Mouse (Mus musculus) C2C12 (cell line): ENCODE data around the gene Pigz. TPM values are rescaled to one million over a fixed set of nuclear protein-coding genes. Genes with fewer than 3 reads are reported as not detected.

Source experiments
- H3K27me3 ChIP-seq: one replicate; pipeline ENCODE4 v1.6.1; 2011; ENCODE audit not compliant: control insufficient read depth, insufficient read depth, insufficient read length
- H3K36me3 ChIP-seq: one replicate; pipeline ENCODE4 v1.6.1; 2011; ENCODE audit not compliant: control insufficient read depth, insufficient read depth
- H3K4me3 ChIP-seq: one replicate; pipeline ENCODE4 v1.5.1; 2011; ENCODE audit warnings: mild to moderate bottlenecking, control low read depth; ENCODE audit not compliant: poor library complexity, insufficient read depth, severe bottlenecking
- H3K79me2 ChIP-seq: one replicate; pipeline ENCODE4 v1.6.1; 2011; ENCODE audit not compliant: control insufficient read depth, insufficient read depth
- H3K79me3 ChIP-seq: one replicate; pipeline ENCODE4 v1.6.1; 2011; ENCODE audit warnings: low read depth, control low read depth
- H3ac ChIP-seq: one replicate; pipeline ENCODE3; 2011; ENCODE audit warnings: low read depth; ENCODE audit not compliant: control insufficient read depth, insufficient read length
- CEBPB ChIP-seq: IDR thresholded peaks from one replicate; pipeline ENCODE4 v1.6.1; 2011; ENCODE audit warnings: low read depth, mild to moderate bottlenecking, control low read depth, moderate library complexity
- CTCF ChIP-seq: IDR thresholded peaks from one replicate; pipeline ENCODE4 v1.5.1; 2011; ENCODE audit not compliant: control insufficient read depth, insufficient read depth, insufficient read length
- FOSL1 ChIP-seq: IDR thresholded peaks from one replicate; pipeline ENCODE4 v1.8.0; 2011; ENCODE audit warnings: mild to moderate bottlenecking, low read length; ENCODE audit not compliant: poor library complexity, insufficient read depth, severe bottlenecking
- MAX ChIP-seq: IDR thresholded peaks from one replicate; pipeline ENCODE4 v1.6.1; 2011; ENCODE audit warnings: mild to moderate bottlenecking, control low read depth
- MYOD1 ChIP-seq: IDR thresholded peaks from one replicate; pipeline ENCODE4 v1.6.1; 2011; ENCODE audit warnings: low read depth; ENCODE audit not compliant: control insufficient read depth, insufficient read length
- MYOG ChIP-seq: IDR thresholded peaks from one replicate; pipeline ENCODE4 v1.6.1; 2011; ENCODE audit not compliant: control insufficient read depth, insufficient read length; ENCODE audit errors: extremely low read depth
- USF1 ChIP-seq: IDR thresholded peaks from one replicate; pipeline ENCODE4 v1.6.1; 2011; ENCODE audit warnings: low read depth, mild to moderate bottlenecking, control low read depth, moderate library complexity
- long read RNA-seq, 2 experiments: library from polyadenylated mRNA; unstranded; transcript quantifications; one replicate each; pipeline ENCODE4 v2.0.0; 2019 to 2020
- polyA plus RNA-seq: library from polyadenylated mRNA; unstranded; fragments of >200 nt; fragmentation: generic; extraction: Trizol; gene quantifications from one replicate; pipeline ENCODE4 v1.2.1, GENCODE M21; 2012; ENCODE audit warnings: missing spikeins

The Pigz gene
- polyA plus RNA-seq = 0.05 TPM
- long read RNA-seq, experiment 1 = 0 reads
- long read RNA-seq, experiment 2 = 0 reads

GRCm38 (mm10) chr16:31933751-31934549 is at the start of gene Pigz:
Gene Pigz, plus strand, starts transcription at chr16:31933851.
- no peak for TF ChIP-seq CEBPB
- TF ChIP-seq MAX = no peak
- TF ChIP-seq CTCF = no peak
- TF ChIP-seq USF1 = no peak
- no peak for TF ChIP-seq MYOD1
- TF ChIP-seq FOSL1 = no peak
- no peak for TF ChIP-seq MYOG
- peaks cover 14% of the 10 kb centered on the region for H3K27me3 ChIP-seq

GRCm38 (mm10) chr16:31883902-31884301 is 49.7 kb upstream of the Pigz start:
- no peak for TF ChIP-seq USF1
- no peak for TF ChIP-seq CEBPB
- TF ChIP-seq MYOG = no peak
- TF ChIP-seq MYOD1 = no peak
- no peak for TF ChIP-seq CTCF
- TF ChIP-seq MAX = no peak
- TF ChIP-seq FOSL1 = no peak
- Histone ChIP-seq H3K36me3 (no peaks in the 10 kb centered on the region), H3K79me2 (no peaks in the 10 kb centered on the region), H3ac (no peak overlapping the region), H3K79me3 (no peaks in the 10 kb centered on the region), H3K27me3 (peaks cover 44% of the 10 kb centered on the region), H3K4me3 (no peak overlapping the region)

More at GRCm38 (mm10) chr16:31933751-31934549, at the start of gene Pigz:
- Histone ChIP-seq H3ac (peak within 1 kb of the TSS; percentile 64), H3K4me3 (no peak within 1 kb of the TSS), H3K36me3 (no peaks in the 10 kb centered on the region), H3K79me2 (no peaks in the 10 kb centered on the region), H3K79me3 (no peaks in the 10 kb centered on the region)

- Histone ChIP-seq H3K79me2 (no peaks in the 10 kb centered on the region), H3ac (no peak overlapping the region), H3K36me3 (no peaks in the 10 kb centered on the region), H3K79me3 (no peaks in the 10 kb centered on the region), H3K4me3 (no peak overlapping the region), H3K27me3 (peaks cover 56% of the 10 kb centered on the region)
- no peak for TF ChIP-seq MAX
- TF ChIP-seq CEBPB = no peak
- no peak for TF ChIP-seq CTCF
- TF ChIP-seq MYOD1 = no peak
- TF ChIP-seq FOSL1 = no peak
- no peak for TF ChIP-seq USF1
- TF ChIP-seq MYOG = no peak
Observed at GRCm38 (mm10) chr16:31890907-31891306, 42.7 kb upstream of the Pigz start.

- TF ChIP-seq MAX = no peak
- no peak for TF ChIP-seq CTCF
- TF ChIP-seq MYOD1 = no peak
- no peak for TF ChIP-seq MYOG
- TF ChIP-seq FOSL1 = no peak
- TF ChIP-seq USF1 = no peak
- TF ChIP-seq CEBPB = no peak
- no peaks in the 10 kb centered on the region for H3K79me3 ChIP-seq
- H3ac ChIP-seq = no peak overlapping the region
- H3K36me3 ChIP-seq = no peaks in the 10 kb centered on the region
- H3K27me3 ChIP-seq = peaks cover 32% of the 10 kb centered on the region
- no peaks in the 10 kb centered on the region for H3K79me2 ChIP-seq
- H3K4me3 ChIP-seq = no peak overlapping the region
Observed at GRCm38 (mm10) chr16:31893396-31894141, 40.1 kb upstream of the Pigz start.

- Histone ChIP-seq H3K36me3 (no peaks in the 10 kb centered on the region), H3K79me2 (no peaks in the 10 kb centered on the region), H3ac (no peak overlapping the region), H3K27me3 (peaks cover 9% of the 10 kb centered on the region), H3K4me3 (no peak overlapping the region), H3K79me3 (no peaks in the 10 kb centered on the region)
- no peak for TF ChIP-seq MYOG
- no peak for TF ChIP-seq FOSL1
- TF ChIP-seq CTCF = no peak
- no peak for TF ChIP-seq USF1
- no peak for TF ChIP-seq MYOD1
- TF ChIP-seq CEBPB = no peak
- no peak for TF ChIP-seq MAX
Observed at GRCm38 (mm10) chr16:31896971-31897774, 36.5 kb upstream of the Pigz start.
